Mouse (Mus musculus) kidney, postnatal 10 days (tissue): ENCODE data around the gene Slc9a3r2.
"Not testable (repeated sequence)": the region's sequence is repeated elsewhere in the genome, so short reads cannot be mapped to it uniquely, and the experiment has no call there.

ENCODE experiments used
- DNase-seq: peaks from one replicate; pipeline ENCODE4 v3.0.0; 2021; ENCODE audit warnings: mixed read lengths

Slc9a3r2 gene

DNA sequence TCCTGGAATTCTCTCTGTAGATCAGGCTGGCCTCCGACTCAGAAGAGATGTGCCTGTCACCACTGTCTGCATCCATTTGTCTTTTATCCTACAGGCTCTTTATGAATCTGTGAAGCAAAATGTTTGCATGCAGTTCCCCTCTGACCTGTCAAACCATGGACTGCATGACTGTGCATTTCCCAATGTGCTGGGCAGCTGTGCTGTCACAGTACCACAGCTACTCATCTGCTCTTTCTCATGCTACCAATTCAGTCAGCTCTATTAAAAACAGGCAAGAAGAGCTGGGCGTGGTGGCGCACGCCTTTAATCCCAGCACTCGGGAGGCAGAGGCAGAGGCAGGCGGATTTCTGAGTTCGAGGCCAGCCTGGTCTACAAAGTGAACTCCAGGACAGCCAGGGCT lies 16.9 kb upstream of the Slc9a3r2 start:
- DNase-seq: not testable (repeated sequence)

DNA sequence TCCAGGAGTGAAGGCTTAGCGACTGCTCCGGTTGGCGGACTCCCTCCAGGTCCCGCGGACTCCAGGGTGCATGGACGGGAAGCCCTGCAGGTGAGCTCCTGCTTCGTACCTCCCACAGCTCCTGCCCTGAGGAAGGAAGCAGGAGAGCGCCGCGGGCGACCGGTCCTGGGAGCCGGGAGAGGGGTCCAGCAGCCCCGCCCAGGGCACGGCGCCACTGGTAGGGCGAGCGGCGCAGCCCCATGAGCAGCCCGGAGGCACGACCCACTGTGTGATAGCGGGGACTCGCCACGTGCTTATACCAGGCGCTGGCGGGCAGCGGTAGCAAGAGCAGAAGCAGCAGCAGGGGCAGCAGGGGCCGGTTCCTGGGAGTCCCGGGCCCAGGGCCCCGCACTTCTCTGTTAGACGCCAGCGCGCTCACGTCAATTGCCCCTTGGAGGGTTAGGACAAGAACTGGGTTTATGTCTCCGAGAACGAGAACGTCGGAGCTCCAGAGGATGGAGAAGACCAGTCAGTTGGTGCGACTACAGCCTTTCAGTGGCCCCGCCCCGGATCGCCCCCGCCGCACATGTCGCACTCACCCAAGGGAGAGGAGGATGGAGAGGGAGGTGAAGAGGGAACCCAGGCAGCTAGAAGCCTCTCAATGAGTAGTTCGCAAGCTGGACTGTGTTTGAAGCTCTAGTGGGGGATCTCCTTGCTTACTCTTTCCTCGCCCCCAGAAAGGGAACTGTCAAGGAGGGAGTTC lies 8.1 kb upstream of the Slc9a3r2 start, which contains the start of gene Npw:
Gene Npw (minus strand): TSS at position 441 of the 742 bp plus-strand sequence.
- peak; percentile 48 for DNase-seq

DNA sequence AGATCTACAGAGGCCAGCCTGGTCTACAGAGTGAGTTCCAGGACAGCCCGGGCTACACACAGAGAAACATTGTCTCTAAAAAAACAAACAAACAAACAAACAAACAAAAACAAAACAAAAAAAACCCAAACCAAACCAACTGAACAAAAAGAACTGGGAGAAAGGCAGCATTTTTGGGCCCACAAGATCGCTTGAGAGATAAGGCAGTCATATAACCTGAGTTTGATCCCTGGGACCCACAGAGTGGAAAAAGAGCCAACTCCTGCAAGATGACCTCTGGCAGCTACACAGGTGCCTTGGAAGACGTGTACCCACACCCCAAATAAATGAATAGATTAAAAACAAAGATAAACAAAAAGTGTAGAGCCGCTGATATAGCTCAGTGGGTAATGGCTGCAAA lies 4.8 kb upstream of the Slc9a3r2 start:
- no peak for DNase-seq

DNA sequence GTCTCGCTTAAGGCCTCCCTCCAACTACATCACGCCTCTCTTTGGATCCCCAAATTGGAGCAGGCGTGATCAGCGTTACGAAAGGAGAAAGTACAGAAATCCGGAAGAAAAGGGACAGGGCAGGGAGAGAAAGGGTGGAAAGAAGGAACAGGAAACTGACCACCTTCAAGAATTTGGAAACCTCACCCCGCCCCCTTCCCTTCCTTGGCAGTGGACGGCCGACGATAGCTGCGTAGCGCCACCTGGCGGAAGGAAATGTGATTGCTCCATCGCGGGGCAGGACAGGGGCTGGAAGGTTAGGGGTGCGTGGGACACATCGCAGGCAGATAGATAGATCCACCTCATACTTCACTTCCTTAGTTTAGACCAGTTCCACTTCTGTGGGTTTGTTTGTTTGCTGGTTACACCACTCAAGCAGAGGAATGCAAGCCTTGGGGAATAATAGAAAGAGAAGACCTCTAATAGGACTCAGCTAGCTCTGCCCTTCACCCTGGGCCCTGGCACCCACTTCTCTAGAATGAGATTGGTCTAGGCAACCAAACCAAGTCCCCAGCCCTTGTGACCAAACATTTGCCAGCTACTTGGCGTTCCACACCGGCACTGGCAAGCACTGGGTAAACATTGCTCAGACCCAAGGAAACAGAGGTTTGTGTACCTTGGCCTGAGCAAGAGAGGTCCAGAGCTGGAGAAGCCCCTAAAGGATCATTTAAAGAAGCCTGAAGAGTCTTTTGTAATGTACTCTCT lies 4.0 kb upstream of the Slc9a3r2 start:
- DNase-seq: peak; percentile 91

DNA sequence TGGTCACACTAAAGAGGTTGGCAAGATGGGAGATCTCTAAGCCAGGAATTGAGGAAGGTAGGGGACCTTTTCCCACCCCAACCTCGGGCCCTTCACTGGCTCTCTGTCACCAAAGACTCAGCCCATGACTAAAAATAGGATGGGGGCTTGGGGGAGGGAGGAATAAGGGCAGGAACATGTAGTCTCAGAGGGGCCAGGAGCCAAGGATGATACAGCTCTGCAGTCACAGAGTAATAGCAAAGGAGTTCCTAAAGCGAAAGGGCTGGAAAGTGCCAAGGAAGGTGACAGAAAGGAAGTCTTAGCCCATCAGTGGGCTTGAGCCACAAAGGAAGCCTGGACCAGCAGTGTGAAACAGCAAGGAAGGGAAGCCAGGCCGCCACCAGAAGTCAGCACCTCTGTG lies 1.7 kb upstream of the Slc9a3r2 start:
- DNase-seq: no peak

DNA sequence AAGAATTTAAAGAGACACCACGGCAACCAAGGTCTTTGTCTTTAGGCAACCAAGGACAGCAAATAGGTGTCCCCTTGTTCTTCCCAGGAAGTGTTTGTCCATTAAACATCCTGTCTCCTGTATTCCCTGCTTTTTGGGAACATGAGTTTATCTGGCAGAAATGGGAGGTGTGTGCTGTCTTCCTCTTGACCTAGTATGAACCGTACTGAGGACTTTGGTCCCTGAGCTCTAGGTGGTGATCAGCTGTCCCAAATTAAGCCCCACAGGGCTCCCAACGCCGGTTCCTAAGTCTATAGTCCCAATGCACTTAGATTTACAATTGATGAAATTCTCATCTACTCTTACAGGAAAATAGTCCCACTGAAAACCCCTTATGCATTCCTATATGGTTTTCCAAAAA lies 639 bp upstream of the Slc9a3r2 start:
- no peak for DNase-seq

DNA sequence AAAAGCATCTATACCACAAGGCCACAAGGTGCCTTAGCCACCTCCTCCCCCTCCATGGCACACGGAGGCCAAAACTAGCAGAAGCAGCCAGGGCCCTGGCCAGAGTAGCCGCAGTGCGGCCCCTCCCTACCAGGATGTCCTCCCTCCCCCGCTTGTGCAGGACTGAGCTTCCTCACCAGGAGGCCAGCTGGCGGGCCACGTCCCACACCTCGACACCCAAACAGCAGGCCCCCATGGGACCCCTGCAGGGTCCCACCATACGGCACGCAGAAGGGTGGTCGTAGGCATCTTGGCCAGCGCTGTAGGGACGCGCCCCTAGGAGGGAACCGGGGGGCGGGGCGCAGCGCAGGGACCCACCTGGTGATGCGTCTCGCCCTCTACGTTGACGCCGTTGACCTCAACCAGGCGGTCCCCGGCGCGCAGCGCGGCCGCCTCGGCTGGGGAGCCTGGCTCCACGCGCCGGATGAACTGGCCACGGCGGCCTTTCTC lies 502 bp downstream of the Slc9a3r2 start:
- DNase-seq: peak; percentile 82

DNA sequence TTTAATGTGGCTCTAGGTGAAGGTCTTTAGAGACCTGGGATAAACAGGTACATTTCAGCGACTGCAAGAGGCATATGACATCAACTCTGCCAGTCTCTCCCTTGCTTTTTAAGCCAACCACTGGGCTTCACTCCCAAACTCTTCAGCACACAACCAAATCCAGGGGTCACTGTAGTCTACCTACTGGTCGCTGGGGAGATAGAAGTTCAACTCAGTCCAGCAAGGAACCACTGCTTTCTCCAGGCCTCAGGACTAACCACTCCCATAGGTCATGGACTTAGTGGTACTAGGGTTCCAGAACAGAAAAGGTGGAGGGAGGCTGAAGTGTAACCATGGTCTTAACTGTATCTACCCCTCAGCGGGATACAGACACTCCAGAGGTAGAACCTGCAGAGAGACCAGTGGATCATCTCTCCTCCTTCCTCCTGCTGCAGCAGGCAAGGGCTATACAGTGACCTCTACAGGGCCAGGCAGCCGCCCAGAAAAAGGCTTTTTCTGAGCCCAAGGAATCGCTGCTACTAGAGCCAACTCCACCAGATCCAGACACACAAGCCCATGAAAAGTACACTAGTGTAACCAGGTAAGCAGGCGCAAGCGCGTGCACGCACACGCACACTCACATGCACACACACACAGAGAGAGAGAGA lies 1.3 kb downstream of the Slc9a3r2 start:
- DNase-seq: peak; percentile 43

DNA sequence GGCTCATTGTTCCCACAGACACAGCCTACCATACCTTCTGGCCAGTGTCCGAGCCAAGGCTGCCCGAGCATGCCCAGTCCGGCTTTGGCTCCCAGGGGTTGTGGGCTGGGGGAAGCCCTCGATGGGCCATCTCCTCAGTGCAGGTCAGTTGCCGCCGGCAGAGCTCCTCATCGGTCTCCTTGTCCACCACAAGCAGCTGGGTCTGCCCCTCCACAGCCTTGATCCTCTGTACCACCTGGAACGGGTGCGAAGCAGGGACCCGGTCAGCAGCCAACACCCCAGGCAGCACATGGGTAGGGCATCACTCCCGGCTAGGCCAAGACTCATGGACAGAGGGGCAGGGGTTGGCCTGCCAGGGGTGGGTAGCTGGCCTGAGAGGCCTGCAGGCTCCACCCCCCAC lies 2.6 kb downstream of the Slc9a3r2 start:
- DNase-seq: peak; percentile 35

DNA sequence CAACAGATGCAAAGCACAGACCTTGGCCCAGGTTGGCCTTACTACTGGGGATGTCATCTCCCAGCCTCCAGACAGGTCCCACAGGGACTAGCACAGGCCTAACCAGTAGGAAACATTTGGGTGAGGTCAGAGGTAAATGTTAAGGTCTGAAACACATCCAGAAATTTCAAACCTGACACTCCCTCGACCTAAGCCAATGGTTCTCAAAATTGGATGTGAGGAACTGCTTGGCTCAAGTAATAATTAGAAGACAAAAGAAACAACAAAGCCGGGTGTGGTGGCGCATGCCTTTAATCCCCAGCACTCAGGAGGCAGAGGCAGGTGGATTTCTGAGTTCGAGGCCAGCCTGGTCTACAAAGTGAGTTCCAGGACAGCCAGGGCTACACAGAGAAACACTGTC lies 3.7 kb downstream of the Slc9a3r2 start:
- DNase-seq: no peak

DNA sequence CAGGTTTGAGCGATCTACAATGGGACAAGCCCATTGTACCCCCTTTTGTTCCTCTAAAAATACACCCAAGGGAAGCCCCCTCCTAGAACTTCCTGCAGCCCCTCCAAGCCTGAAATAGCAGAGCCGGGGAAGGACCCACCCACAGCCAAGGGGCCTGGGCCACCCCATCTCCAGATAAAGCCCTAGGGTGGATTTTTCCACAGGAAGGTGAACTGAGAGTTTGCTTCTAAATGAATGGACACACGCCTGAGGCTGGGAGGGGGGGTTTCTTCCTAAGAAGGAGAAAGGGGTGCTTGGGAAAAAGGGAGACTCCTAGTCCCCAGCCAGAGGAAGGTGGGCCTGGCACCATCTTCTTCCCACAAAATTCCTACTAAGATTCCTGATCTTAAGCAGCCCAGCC lies 4.2 kb downstream of the Slc9a3r2 start:
- peak; percentile 51 for DNase-seq

DNA sequence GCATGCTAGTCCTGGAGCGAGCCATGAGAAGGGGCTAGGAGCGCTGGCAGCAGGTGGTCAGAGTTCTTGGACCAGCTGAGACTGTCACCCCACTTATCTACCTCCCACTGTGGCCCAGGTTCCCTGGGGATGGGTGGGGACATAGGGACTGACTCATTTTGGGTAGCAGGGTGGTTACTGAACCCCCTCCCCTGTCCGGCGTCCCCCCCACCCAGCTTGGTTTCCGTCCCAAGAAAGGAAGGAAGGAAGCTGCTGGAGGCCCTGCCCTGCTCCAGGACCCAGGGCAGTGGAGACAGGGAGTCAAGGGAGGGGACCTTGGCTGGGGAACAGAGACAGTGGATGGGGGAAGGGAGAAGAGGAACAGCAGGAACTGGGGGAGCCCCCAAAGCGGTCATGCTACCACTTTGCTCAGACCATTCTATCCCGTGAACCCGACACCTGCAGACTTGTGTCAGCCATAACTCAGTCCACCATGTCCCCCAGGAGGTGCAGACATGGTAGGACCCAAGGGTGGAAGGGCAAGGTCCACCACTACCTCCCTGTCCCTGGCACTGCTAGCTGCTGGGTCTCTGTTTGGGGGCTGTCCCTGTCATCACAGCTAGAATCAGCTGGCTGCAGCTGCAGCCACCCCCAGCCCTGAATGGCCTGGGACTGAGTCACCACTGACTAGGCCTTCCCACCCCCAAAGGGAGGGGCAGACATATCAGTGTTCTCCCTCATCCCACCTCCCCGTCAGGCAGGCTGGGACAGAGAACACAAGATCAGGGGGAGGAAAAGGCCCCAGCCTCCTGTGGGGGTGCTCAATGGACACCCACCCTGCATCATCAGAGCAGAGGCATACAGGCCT lies 5.0 kb downstream of the Slc9a3r2 start:
- DNase-seq: peak; percentile 78

DNA sequence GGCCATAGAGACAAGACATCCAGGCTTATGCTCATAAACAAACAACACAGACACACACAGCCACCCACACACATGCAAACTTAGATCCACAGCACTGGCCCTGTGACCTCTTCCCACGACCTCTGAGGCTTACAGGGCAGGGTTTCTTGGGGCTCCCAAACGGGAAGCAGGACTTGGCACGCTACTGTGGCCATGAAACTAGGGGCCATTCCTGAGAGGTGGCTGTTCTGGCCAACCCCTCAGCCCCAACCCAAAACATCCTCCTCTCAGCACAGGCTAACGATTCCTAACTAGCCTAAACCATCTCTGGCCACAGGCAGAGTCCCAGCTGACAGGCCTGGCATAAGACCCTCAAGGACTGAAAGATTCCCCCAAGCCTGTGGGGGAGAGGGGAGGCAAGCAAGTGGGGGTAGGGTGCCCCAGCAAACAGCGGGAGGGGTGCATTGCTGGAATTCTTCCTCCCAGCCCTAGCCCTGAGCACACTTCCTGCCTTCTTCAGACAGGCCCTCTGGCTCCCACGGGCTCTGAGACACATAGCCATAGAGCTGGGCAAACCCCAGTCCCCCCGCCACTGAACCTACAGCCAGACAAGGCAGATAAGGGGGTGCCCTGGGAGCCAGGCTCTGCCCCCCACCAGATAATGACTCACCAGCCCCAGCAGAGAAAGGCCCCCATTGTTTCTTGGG lies 6.0 kb downstream of the Slc9a3r2 start:
- peak; percentile 75 for DNase-seq

DNA sequence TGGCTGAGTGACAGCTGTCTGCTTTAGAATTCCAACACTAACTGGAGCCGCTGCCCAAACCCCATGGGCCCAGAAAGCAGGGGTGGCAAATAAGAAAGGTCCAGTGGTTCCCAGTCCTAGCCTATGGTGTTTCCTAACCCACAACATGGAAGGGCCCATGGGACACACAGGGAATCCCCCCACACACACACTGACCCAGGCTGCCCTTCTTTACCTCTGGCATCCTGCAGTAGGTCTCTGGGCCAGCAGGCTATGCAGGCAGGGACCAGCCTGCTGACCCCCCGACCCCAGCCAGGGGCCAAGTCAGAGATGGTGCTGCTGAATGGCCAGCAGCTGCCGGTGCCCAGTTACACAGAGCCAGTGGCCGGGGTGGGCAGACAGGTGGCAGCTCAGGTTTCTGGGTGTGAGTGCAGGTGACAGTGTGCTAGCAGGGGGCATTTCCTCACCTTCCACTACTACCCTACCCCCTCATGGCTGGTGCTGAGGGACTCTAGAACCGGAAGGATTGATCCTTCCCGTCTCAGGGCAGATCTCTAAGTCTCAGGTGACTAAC lies 7.3 kb downstream of the Slc9a3r2 start:
- peak; percentile 32 for DNase-seq

DNA sequence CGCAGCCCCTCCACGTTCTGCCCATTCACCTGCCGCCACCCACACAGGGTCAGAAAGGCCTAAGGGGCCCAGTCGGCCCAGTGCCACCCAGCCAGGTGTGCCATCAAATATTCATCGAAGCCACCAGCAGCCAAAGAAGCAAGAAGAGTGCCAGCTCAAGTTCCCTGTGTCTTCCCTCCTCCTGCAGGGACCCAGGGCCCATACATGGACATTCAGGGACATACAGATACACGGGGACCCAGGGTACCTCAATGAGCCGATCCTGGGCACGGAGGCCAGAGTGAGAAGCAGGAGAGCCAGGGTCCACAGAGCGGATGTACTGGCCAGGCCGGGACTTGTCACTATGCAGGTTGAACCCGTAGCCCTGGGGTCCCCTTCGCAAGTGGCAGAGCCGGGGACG lies 8.2 kb downstream of the Slc9a3r2 start:
- DNase-seq: no peak

DNA sequence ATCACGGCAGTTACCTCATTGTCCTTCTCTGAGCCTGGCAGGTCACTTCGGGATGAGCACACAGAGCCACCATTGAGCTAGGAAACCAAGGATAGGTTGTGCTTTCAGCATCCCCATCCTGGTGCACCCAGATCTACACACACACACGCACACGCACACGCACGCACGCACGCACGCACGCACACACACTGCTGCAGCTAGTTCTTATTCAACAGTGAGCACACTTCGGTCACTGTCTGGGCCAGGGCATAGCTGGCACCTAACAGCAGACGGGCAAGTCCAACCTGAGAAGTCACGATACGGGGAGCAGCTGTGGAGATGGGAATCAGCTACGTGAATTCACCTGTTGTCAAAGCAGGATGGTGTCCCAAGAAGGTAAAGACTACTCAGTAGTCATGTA lies 9.5 kb downstream of the Slc9a3r2 start:
- DNase-seq: no peak

DNA sequence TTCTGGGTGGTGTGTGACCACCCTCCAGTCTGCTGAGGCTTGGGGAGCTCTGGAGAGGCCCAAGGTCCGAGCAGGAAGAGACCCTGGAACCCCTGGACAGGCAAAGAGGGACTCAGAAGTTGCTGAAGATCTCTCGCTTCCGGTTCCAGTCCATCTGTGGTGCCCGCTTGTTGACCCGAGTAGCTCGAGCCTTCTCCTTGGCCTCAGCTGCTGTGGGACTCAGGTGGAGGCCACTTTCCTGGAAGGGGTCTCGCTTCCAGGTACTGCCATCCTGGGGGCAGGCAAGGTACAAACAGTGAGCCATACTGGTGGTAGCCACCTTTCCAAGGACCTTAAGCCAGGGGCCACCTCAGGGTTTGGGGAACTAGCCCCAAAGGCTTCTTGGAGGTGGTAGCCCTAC lies 10.0 kb downstream of the Slc9a3r2 start:
- DNase-seq: peak; percentile 24

DNA sequence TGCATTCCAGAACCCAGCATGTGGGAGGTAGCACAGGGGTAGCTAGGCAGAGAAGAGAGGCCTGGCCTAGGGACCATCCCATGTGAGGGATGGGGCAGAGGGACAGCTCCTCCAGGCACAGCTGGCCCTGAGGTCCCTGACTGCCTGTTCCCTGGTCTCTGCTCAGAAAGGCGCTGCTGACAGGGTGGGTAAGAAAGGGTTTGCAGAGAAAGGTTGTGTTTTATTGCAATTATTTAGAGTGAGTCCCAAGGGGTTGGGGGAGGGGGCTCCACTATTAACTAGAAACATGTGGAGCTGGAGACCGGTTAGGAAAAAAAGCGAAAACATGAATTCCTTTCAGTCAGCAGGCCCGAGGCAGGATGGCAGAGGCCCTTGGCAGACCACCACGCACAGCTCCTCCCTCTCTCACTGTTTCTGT lies 10.5 kb downstream of the Slc9a3r2 start:
- DNase-seq: peak; percentile 59

DNA sequence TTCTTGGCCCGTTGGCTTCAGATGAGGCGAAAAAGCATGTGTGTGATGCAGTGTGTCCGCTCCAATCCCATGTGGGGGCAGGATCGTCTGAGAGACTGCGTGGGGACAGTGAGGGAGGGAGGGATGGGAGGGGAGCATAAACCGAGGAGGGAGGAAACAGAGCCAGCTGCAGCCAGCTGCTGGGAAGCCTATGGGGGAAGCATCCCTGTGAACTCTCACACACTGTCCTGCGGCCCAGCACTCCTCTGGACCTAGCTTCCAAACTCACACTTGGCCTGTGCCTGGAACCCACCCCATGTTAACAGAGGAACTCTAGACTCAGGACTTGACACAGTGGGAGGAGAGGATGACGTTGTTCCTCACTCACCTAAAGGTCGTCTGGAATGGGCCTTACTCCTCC lies 11.3 kb downstream of the Slc9a3r2 start:
- peak; percentile 95 for DNase-seq

DNA sequence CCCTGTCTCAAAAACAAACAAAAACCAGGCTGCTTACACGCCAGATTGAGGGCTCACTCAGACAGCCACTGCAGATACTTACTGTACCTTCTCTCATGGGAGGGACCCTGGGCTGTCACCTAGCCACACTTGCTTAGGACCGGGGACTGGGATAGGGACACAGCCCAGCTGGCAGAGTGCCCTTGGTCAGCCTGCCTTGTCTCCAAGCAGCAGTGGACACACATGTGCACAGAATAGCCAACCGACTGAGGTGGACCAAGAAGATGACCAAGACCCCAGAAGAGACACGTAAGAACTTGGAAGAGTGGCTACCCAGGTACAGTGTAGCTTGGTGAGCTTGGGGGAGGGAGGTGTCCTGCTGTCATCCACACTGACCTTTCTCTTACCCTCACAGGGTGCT lies 11.9 kb downstream of the Slc9a3r2 start:
- DNase-seq: peak; percentile 65

DNA sequence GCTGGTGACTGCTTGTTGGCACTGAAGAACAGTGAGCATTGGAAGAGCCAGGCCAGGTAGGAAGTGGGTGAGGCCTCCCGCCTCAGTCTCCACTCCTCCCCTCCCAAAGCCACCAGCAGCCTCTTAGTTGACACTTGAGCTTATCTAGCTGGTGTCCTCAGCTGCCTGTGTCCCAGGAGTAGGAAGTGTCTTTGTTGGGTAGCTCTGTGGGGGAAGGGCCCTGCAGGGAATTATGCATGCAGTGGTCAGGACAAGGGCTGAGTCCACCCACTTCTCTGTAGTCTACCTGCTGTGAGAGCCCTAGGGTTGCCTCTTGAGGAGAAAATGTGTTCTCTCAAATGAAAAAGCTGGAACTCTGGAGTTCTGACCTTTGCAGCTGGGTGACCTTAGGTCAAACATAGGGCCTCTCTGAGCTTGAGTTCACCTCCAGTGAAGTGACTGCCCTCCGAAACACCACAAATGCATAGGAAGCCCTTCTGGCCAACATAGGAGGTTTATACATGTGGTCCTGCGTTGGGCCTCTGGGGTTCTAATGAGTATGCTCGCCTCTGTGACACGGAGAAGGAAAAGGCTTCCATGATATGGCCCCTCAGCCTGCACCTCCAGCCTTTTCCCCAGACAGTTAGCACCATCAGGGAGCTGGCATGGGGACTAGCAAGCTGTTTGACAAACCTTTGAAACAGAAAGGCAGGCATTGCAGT lies 13.2 kb downstream of the Slc9a3r2 start:
- peak; percentile 32 for DNase-seq
